Mouse (Mus musculus) midbrain, embryonic 10.5 days (tissue): ENCODE data around the gene Slc35f6. TPM values are rescaled to one million over a fixed set of nuclear protein-coding genes. Genes with fewer than 3 reads are reported as not detected.

Experiments
- DNase-seq: peaks from one replicate; pipeline ENCODE4 v3.0.0-alpha.2; 2017; ENCODE audit warnings: low spot score
- H3K27ac ChIP-seq: fragments of 300-500 bp; sonication (generic); replicated peaks from 2 replicates; pipeline ENCODE4 v1.5.1; 2016; ENCODE audit warnings: mild to moderate bottlenecking
- H3K27me3 ChIP-seq: fragments of 300-500 bp; sonication (generic); 2 replicates; pipeline ENCODE4 v1.6.1; 2016; ENCODE audit warnings: low read depth, mild to moderate bottlenecking; ENCODE audit not compliant: poor library complexity, severe bottlenecking
- H3K36me3 ChIP-seq: fragments of 300-500 bp; sonication (generic); 2 replicates; pipeline ENCODE4 v1.6.1; 2016; ENCODE audit warnings: mild to moderate bottlenecking, moderate library complexity
- H3K4me1 ChIP-seq: fragments of 300-500 bp; sonication (generic); 2 replicates; pipeline ENCODE4 v1.6.1; 2016
- H3K4me3 ChIP-seq: fragments of 300-500 bp; sonication (generic); 2 replicates; pipeline ENCODE4 v1.5.1; 2016; ENCODE audit warnings: mild to moderate bottlenecking, moderate library complexity
- H3K9me3 ChIP-seq: fragments of 300-500 bp; sonication (generic); replicated peaks from 2 replicates; pipeline ENCODE4 v1.6.1; 2016; ENCODE audit warnings: mild to moderate bottlenecking
- WGBS: fragments of 180-500 bp; shearing (Covaris S2); methylation state at CpG from one replicate; pipeline ENCODE4 v1.1.7; 2016; 5-methylcytosine and 5-hydroxymethylcytosine counted together
- polyA plus RNA-seq: library from polyadenylated mRNA; unstranded; fragments of >200 nt; fragmentation: Nextera tagmentation; extraction: Ambion mirVana; gene quantifications from 2 replicates; pipeline ENCODE4 v1.2.1, GENCODE M21; 2016

Slc35f6 gene
- 26.7 and 30.3 TPM in 2 replicates for polyA plus RNA-seq

DNA sequence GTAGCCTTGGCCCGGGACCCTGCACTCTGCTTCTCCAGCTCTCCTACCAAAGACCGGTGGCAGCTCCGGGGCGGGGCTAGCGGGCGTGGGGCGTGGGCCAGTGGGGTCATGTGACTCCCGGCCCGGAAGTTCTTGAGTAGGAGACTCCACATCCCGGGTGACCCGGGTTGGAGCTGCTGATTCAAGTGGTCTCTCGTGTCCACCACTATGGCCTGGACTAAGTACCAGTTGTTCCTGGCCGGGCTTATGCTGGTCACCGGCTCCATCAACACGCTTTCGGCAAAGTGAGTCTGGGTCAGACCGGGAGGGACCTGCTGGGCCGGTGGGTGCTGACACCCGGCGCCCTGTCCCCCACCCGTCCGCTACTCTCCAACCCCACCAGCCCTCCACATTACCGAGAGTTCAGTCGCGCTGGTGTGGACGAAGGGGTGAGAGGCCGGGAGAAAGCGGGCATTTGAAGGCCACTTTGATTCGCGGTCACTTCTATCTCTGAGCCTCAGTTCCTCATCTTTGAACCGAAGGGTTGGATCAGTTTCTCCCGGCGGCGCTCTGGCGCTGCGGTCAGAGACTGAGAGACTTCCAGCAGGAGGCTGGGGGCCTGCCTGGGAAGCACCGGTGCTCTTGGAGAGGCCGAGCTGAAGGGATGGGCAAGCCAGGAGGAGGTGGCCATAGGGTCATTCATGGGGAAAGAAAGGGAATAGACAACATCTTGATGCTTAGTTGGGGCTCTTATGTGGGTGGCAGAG, at the start of gene Slc35f6:
Slc35f6 (plus strand) TSS at position 119 of the 746 bp plus-strand sequence.
- WGBS: under 1% methylated on average over 38 of the region's 38 CpGs
- Histone ChIP-seq H3K9me3 (no peaks in the 10 kb centered on the region), H3K4me1 (peaks cover 29% of the 10 kb centered on the region), H3K27ac (peak within 1 kb of the TSS; percentile 81), H3K36me3 (peaks cover 10% of the 10 kb centered on the region), H3K27me3 (no peaks in the 10 kb centered on the region), H3K4me3 (peak within 1 kb of the TSS; percentile 86)
- DNase-seq: peak; percentile 92

DNA sequence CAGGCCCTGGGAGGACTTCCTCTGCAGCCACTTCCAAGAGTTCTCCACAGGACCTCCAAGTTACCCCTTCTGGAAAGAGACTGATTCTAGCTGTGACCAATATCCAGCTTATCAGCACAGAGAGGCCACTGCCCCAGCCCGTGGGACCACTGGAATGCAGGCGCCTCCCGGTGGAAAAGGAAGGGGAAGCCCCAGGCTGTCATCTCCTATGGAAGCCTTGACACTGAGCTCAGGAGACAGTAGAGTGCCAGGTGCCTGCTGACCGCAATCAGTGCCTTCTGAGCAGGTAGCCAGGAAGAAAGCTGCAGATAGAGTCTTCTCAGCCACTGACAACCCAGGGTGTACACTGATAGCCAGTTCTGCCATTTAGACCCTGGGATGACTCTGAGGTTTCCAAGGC, 46.3 kb upstream of the Slc35f6 start:
- H3K27me3 ChIP-seq: no peaks in the 10 kb centered on the region
- H3K9me3 ChIP-seq: no peaks in the 10 kb centered on the region
- 37% methylated on average over 4 of the region's 4 CpGs for WGBS
- H3K36me3 ChIP-seq: no peaks in the 10 kb centered on the region
- no peak overlapping the region for H3K27ac ChIP-seq
- peaks cover 12% of the 10 kb centered on the region for H3K4me1 ChIP-seq
- no peak overlapping the region for H3K4me3 ChIP-seq
- no peak for DNase-seq

DNA sequence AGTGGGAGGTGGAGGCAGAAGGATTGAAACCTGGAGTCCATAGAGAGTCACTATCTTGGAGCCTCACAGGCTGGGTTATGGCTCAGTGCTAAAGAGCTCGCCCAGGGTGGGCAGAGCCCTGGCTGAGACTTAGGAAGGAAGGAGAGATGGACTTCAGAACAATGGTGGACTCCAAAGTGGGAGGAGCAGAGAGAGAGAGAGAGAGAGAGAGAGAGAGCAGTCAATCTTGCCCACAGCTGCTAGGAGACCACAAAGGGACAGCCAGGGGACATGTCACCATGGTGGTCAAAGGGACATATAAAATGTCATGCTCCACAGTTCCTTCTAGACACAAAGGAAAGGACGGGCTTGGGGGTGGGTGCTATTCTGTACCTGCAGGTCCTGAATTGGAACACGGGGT, 44.5 kb upstream of the Slc35f6 start:
- no peak for DNase-seq
- no peaks in the 10 kb centered on the region for H3K9me3 ChIP-seq
- no peak overlapping the region for H3K4me3 ChIP-seq
- H3K27me3 ChIP-seq: no peaks in the 10 kb centered on the region
- WGBS: 69% methylated on average over 3 of the region's 3 CpGs
- no peaks in the 10 kb centered on the region for H3K36me3 ChIP-seq
- no peak overlapping the region for H3K27ac ChIP-seq
- H3K4me1 ChIP-seq: peaks cover 12% of the 10 kb centered on the region

DNA sequence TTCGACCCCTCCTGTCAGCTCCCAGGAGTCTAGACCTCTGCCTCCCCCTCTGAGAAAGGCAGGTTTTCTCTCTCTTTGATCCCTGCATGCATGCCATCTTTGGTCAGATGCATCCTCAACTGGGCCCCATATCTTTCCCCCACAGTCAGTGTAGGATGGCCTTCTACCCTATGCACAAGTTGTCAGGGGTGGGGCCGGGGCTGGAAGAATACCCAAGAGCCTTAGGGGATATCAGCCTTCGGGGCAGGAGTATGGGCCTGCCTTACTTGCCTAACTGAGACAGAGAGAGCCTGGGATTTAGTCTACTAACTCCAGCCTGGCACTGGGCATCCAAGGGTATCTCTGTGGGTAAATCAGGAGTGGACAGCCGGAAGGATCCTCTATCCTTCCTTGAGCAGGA, 43.8 kb upstream of the Slc35f6 start:
- Histone ChIP-seq H3K27ac (no peak overlapping the region), H3K4me3 (no peak overlapping the region), H3K27me3 (no peaks in the 10 kb centered on the region), H3K36me3 (no peaks in the 10 kb centered on the region), H3K9me3 (no peaks in the 10 kb centered on the region), H3K4me1 (peaks cover 12% of the 10 kb centered on the region)
- no peak for DNase-seq
- WGBS: 83% methylated on average over 4 of the region's 4 CpGs

DNA sequence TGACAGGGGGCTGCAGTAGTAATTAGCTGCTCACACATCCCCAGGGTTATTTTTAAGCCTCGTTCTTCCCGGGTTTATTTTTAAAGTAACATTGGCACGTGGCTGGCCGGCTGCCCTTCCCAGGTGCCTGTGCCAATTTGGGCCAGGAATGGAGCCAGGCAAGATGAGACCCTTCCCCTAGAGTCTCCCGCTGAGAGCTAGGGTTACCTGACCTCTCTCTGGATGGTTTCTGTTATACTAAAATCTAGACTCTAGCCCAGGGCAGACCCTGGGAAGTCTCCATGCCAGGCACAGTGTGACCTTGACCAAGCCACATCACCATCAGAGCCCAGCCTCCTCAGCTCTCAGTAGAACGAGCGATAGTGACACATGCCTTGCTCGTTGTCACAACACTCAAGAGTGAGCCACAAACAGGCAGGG, 43.0 kb upstream of the Slc35f6 start:
- peaks cover 19% of the 10 kb centered on the region for H3K4me1 ChIP-seq
- no peak overlapping the region for H3K4me3 ChIP-seq
- DNase-seq: no peak
- 85% methylated on average over 8 of the region's 8 CpGs for WGBS
- H3K27ac ChIP-seq: no peak overlapping the region
- no peaks in the 10 kb centered on the region for H3K9me3 ChIP-seq
- H3K27me3 ChIP-seq: no peaks in the 10 kb centered on the region
- no peaks in the 10 kb centered on the region for H3K36me3 ChIP-seq

DNA sequence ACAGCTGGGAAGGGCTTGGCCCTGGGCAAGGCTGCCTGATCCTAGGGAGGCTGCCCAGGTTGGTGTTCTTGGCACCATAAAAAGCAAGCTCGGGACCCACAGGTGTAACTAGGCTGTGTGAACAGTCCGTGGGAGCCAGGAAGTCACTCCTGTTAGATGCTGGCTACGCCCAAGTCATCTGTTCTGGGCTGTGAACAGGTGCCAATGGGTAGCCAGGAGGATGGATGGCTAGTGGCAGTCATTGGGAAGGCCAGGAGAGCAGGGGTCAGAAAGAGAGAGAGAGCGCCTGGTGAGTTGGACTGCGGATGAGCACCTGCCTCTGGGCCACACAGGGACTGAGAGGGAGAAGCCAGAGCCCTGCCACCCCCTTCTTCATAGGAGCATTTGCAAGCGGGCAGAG, 42.1 kb upstream of the Slc35f6 start:
- 87% methylated on average over 6 of the region's 6 CpGs for WGBS
- DNase-seq: no peak

DNA sequence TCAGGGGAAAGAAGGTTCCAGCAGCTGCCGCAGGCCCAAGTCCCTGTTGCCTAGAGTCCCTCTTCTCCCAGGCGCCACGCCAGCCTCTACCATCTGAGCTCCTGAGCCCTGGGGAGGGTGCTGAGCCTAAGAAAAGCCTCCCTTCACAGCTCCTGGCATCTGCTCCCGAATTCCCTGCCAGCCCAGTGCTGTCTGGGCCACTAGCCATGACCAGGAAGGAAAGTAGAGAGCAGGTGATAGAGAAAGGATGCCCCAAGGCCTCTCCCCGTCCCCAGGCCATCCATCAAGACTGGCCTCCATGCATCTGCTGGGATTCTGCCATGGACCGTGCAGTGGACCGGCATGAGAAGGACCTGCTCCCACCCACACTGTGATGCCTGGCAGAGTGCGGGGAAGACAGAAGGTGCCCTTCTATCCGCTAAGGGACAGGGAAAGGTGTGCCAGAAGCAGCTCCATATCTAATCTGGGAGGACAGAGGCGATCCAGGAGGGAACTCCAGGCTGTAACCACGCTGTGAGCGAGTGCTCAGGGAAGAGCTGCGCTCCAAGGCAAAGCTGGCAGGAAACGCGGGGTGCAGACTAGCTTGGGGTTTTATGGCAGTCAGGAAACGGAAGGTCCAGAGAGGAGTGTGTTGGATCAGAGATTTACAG, 41.2 kb upstream of the Slc35f6 start:
- no peaks in the 10 kb centered on the region for H3K27me3 ChIP-seq
- H3K4me1 ChIP-seq: peaks cover 33% of the 10 kb centered on the region
- H3K9me3 ChIP-seq: no peaks in the 10 kb centered on the region
- no peaks in the 10 kb centered on the region for H3K36me3 ChIP-seq
- no peak for DNase-seq
- H3K4me3 ChIP-seq: no peak overlapping the region
- 75% methylated on average over 16 of the region's 16 CpGs for WGBS
- H3K27ac ChIP-seq: 0 out of 2 replicates have a peak overlapping the region, but pooled peaks have one; percentile 7

More for the DNA sequence above, 42.1 kb upstream of the Slc35f6 start:
- Histone ChIP-seq H3K9me3 (no peaks in the 10 kb centered on the region), H3K4me3 (no peak overlapping the region), H3K27me3 (no peaks in the 10 kb centered on the region), H3K36me3 (no peaks in the 10 kb centered on the region), H3K27ac (no peak overlapping the region), H3K4me1 (peaks cover 27% of the 10 kb centered on the region)

DNA sequence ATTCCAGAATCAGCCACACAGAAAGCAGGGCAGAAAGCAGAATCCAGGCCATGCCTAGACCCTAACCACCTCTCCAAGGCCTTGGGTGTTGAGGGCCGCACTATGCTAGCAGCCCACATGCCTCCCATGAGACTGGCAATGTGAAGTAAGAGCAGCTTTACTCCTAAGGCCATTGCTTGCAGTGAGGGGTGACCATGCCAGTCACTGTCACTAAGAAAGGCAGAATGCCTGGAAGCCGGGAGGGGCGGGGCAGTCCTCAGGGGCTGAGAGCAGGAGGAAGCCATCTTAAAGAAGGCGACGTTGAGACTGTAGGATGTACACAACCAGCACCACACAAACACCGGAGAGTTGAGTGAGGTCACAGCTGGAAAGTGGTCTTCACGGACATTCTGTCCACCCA, 38.6 kb upstream of the Slc35f6 start:
- no peaks in the 10 kb centered on the region for H3K9me3 ChIP-seq
- no peak overlapping the region for H3K27ac ChIP-seq
- no peak overlapping the region for H3K4me3 ChIP-seq
- no peak for DNase-seq
- 90% methylated on average over 7 of the region's 7 CpGs for WGBS
- H3K27me3 ChIP-seq: 0 out of 2 replicates have a peak, but pooled peaks cover under 1% of the 10 kb centered on the region
- H3K36me3 ChIP-seq: no peaks in the 10 kb centered on the region
- H3K4me1 ChIP-seq: peaks cover 25% of the 10 kb centered on the region

DNA sequence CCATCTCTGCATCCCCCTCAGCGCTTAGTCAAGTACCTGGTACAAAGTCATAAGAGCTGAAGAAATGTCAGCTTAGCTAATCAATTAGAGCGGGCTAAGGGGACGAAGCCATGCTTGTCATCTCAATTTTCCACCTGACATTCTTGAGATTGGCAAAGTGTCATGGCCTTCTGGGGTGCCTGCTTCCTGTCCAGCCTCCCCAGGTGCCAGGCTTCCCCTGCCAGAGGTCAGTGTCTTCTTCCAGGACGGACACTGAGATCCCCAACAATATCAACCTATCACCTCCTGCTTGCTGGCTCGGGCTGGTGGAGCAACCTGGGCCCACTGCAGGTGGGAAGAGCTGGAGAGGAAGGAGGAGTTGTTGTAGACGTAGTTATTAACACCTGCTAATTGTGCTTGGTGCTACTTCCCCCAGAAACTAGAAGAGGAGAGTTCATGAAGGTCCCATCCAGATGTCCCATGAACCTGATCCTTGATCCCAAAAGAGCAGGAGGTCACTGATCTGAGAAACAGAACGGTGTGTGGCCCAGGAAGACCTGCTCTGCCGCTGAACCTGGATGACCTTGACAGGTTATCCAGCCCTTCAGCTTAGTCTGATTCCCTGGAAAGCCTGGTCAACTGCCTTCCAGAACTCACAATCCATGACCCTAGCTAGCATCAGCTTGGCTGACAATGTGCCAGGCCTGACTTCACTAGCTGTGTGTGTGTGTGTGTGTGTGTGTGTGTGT, 37.7 kb upstream of the Slc35f6 start:
- Histone ChIP-seq H3K36me3 (no peaks in the 10 kb centered on the region), H3K27me3 (peaks cover 10% of the 10 kb centered on the region; the same call in 1 of the 2 replicates), H3K4me3 (no peak overlapping the region), H3K4me1 (peaks cover 29% of the 10 kb centered on the region), H3K9me3 (no peaks in the 10 kb centered on the region), H3K27ac (no peak overlapping the region)
- 88% methylated on average over 8 of the region's 8 CpGs for WGBS
- no peak for DNase-seq

DNA sequence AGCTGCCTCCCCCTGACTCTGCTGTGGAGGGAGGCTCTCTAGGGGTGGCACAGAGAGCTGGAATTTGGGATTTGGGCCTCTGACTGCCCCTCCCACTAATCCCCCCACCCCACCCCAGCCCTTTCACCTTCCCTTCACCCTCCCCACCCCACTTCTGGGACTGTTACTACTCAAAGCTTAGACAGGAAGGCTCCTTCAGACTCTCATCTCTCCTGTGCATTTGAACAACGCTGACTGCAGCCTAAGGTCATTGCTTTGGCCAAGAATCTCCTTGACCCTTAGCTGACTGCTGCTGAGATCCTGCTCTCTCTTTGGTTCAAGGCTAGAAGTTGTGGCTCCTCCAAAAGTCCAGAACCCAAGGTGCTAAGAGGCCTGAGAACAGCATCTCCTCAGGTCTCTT, 36.6 kb upstream of the Slc35f6 start:
- 64% methylated on average over 1 of the region's 1 CpGs for WGBS
- DNase-seq: no peak
- Histone ChIP-seq H3K27me3 (peaks cover 13% of the 10 kb centered on the region; the same call in 1 of the 2 replicates), H3K9me3 (no peaks in the 10 kb centered on the region), H3K4me3 (no peak overlapping the region), H3K27ac (no peak overlapping the region), H3K36me3 (no peaks in the 10 kb centered on the region), H3K4me1 (peaks cover 29% of the 10 kb centered on the region)

DNA sequence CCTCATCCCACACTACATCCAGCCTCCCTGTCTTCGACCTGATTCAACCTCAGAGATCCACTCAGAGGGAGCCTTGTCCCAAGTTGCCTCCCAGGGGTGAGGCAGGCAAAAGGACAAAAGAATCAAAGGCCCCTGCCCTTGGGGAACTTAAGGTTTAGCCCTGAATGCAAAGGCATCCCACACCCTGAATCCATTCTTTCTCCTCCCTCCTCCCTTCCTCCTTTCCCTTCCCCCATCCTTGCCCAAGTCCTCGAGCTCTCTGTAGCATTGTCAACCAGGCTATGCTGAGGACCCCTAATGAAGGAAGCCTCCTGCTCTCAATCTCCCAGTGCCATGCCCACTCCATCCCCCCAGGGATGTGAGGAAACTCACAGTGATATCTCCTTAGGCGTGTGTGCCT, 36.0 kb upstream of the Slc35f6 start:
- DNase-seq: no peak
- 23% methylated on average over 3 of the region's 3 CpGs for WGBS
- H3K9me3 ChIP-seq: no peaks in the 10 kb centered on the region
- peaks cover 32% of the 10 kb centered on the region for H3K4me1 ChIP-seq
- H3K27me3 ChIP-seq: peaks cover 13% of the 10 kb centered on the region; the same call in 1 of the 2 replicates
- H3K4me3 ChIP-seq: no peak overlapping the region
- H3K36me3 ChIP-seq: no peaks in the 10 kb centered on the region
- no peak overlapping the region for H3K27ac ChIP-seq

DNA sequence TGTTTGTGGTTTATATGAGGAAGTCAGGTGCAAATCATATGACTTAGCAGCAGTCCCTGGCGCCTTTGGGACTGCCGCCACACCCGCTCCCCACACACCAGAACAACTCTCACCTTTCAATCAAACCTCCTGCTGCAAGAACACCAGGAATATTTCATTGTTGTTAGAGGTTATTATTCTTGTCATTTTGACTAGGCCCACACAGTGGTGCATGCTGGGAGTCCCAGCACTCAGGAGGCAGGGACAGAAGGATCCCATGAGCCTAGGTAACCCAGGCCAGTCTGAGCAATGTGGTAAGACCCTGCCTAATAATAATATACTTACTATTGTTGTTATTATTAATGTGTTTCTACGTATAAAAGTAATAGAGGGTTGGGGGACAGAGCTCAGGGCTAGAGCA, 35.2 kb upstream of the Slc35f6 start:
- Histone ChIP-seq H3K36me3 (no peaks in the 10 kb centered on the region), H3K4me1 (peaks cover 32% of the 10 kb centered on the region), H3K4me3 (no peak overlapping the region), H3K27me3 (peaks cover 13% of the 10 kb centered on the region; the same call in 1 of the 2 replicates), H3K27ac (no peak overlapping the region), H3K9me3 (no peaks in the 10 kb centered on the region)
- WGBS: 89% methylated on average over 4 of the region's 4 CpGs
- no peak for DNase-seq
